Mouse (Mus musculus) thymus, adult 2 months (tissue): Measurements from ENCODE around the gene Hmgb2.

Experiments
- CTCF ChIP-seq: fragments of 200-500 bp; IDR thresholded peaks from 2 replicates; pipeline ENCODE4 v1.5.1; 2012; ENCODE audit warnings: mild to moderate bottlenecking, control low read depth, low read length, moderate library complexity, borderline replicate concordance; ENCODE audit not compliant: control insufficient read depth, poor library complexity, insufficient read depth; ENCODE audit errors: extremely low read depth
- POLR2A ChIP-seq: fragments of 200-500 bp; IDR thresholded peaks from 2 replicates; pipeline ENCODE4 v1.6.1; 2012; ENCODE audit warnings: mild to moderate bottlenecking, low read length, control low read depth, moderate library complexity; ENCODE audit not compliant: control insufficient read depth, poor library complexity, insufficient read depth; ENCODE audit errors: extremely low read depth

DNA sequence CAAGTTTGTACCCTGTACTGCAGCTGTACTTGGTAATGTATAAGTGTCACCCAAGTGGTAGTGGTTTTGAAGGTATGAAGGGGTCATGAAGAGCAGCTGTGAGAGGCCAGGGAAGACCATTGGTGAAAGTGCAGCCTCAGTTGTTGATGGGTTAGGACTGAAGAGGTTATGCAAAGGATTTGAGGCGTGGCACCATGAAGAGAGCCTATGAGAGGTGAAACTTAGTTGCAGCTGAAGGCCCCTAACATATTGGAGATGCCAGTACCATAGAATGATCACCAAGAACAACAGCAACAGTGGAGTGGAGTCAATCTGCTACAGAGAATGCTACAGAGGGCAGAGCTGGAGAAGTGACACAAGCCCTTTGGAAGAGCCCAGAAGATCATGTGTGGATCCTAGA lies 22.3 kb upstream of the Hmgb2 start:
- no peak for TF ChIP-seq CTCF
- TF ChIP-seq POLR2A = no peak
